Mouse (Mus musculus): ENCODE measurements at regions not wholly inside any gene's neighbourhood (a gene's known extent, or its start where the extent isn't known, plus 50 kb on each side); places are given as distances from the start of the nearest gene placed in this dataset.

DNA sequence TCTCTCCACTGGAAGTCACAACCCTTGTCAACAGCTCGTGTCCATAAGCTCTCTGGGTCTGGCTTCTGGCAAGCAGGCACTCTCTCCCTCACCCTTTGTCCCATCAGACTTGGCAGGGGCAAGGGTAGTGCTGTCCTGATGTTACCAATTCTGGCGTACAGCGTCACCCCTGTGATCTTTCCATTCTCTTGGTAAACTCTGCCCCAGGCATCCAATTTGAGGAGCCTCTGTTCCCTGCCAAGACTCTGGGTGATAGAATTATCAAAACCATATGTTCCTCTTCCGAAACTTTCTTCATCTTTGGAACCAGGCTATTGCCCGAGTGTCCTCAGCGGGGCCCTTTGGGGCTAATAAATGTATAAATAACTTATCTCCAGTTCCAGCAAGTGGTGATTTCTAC lies 82.0 kb upstream of the Cpm start:
- no peak for TF ChIP-seq CTCF (IDR thresholded peaks at IDR 0.05; ENCODE audit: extremely low read depth, insufficient read depth, low read length)
- no peak for TF ChIP-seq POLR2A (IDR thresholded peaks at IDR 0.05; ENCODE audit: extremely low read depth, insufficient read depth, low read length)
